Mouse (Mus musculus): ENCODE measurements at regions not wholly inside any gene's neighbourhood (a gene's known extent, or its start where the extent isn't known, plus 50 kb on each side); places are given as distances from the start of the nearest gene placed in this dataset.

DNA sequence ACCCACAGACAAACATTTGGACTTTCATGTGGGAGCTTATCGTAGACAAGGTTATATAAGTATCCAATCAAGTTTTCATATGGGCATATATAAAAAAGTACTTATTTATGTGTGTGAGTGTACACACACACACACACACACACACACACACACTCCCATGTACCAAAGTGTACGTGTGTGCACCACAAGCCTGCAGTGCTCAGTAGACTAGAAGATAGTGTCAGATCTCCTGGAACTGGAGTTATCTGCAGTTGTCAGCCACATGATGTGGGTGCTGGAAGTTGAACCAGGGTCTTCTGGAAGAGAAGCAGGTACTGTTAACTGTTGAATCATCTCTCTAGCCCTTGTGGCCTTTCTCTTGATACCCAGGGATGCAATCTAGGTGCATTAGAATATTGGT, 99.7 kb upstream of the Armc3 start:
- Histone ChIP-seq H3K9ac (ENCODE audit: control insufficient read depth, low read depth, low read length, poor library complexity, severe bottlenecking) (no peak overlapping the region), H3K27ac (ENCODE audit: control insufficient read depth, low read depth, low read length) (no peak overlapping the region), H3K4me1 (ENCODE audit: control insufficient read depth in 1 of 2, insufficient read depth in 2 of 2, low read length in 2 of 2) (no peaks in the 10 kb centered on the region; a peak in 1 of 4 replicates), H3K27me3 (ENCODE audit: control insufficient read depth in 1 of 2, insufficient read depth in 2 of 2, low read length in 2 of 2) (no peaks in the 10 kb centered on the region), H3K9me3 (replicated peaks; ENCODE audit: insufficient read depth, low read length) (no peaks in the 10 kb centered on the region), H3K4me3 (ENCODE audit: control insufficient read depth in 1 of 2, insufficient read depth in 1 of 2, low read depth in 2 of 2, low read length in 2 of 2) (no peak overlapping the region), H3K36me3 (ENCODE audit: control insufficient read depth in 1 of 2, insufficient read depth in 2 of 2, low read length in 2 of 2) (no peaks in the 10 kb centered on the region), H3K79me2 (ENCODE audit: control insufficient read depth, insufficient read depth, low read length, poor library complexity) (no peaks in the 10 kb centered on the region)
- DNase-seq (ENCODE audit: low read depth, low spot score), result no peak
- TF ChIP-seq ZC3H11A (IDR thresholded peaks at IDR 0.05; ENCODE audit: low read depth, low read length) (no peak), MXI1 (IDR thresholded peaks at IDR 0.05; ENCODE audit: low read depth, low read length) (no peak), POLR2AphosphoS5 (IDR thresholded peaks at IDR 0.05; ENCODE audit: borderline replicate concordance, low read depth, low read length) (no peak)

DNA sequence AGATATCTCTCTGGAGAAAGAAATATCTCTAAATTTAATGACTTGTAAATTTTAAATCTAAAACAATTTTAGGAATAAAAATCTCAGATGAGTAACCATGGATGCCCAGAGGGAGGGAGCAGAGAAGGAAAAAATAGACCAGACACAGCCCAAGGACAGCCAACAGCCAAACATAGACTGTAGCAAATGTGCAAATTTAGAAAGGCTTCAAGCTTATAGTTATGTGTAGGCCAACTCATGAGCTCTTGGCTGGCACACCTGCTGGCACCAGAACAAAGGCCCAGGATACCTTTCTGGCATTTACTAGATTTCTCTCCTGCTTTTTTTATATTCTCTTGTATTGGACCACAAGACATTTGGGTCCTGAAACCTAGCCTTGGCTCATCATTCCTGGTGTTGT, 90.3 kb upstream of the Armc3 start:
- Histone ChIP-seq H3K9ac (ENCODE audit: control insufficient read depth, low read depth, low read length, poor library complexity, severe bottlenecking) (no peak overlapping the region), H3K4me3 (ENCODE audit: control insufficient read depth in 1 of 2, insufficient read depth in 1 of 2, low read depth in 2 of 2, low read length in 2 of 2) (no peak overlapping the region), H3K27ac (ENCODE audit: control insufficient read depth, low read depth, low read length) (no peak overlapping the region), H3K27me3 (ENCODE audit: control insufficient read depth in 1 of 2, insufficient read depth in 2 of 2, low read length in 2 of 2) (no peaks in the 10 kb centered on the region), H3K36me3 (ENCODE audit: control insufficient read depth in 1 of 2, insufficient read depth in 2 of 2, low read length in 2 of 2) (no peaks in the 10 kb centered on the region), H3K9me3 (replicated peaks; ENCODE audit: insufficient read depth, low read length) (no peaks in the 10 kb centered on the region), H3K79me2 (ENCODE audit: control insufficient read depth, insufficient read depth, low read length, poor library complexity) (no peaks in the 10 kb centered on the region), H3K4me1 (ENCODE audit: control insufficient read depth in 1 of 2, insufficient read depth in 2 of 2, low read length in 2 of 2) (no peaks in the 10 kb centered on the region)
- no peak for DNase-seq (ENCODE audit: low read depth, low spot score)
- no peak for TF ChIP-seq SIN3A (IDR thresholded peaks at IDR 0.05; ENCODE audit: low read length)
- no peak for TF ChIP-seq CTCF (IDR thresholded peaks at IDR 0.05 in 2 of 3, conservative IDR thresholded peaks at IDR 0.05 in 1 of 3; ENCODE audit: control insufficient read depth in 1 of 3, insufficient read depth in 1 of 3, low read depth in 2 of 3, low read length in 3 of 3, poor library complexity in 1 of 3, severe bottlenecking in 1 of 3)
- no peak for TF ChIP-seq E2F4 (IDR thresholded peaks at IDR 0.05; ENCODE audit: borderline replicate concordance, low read depth, low read length)
- TF ChIP-seq BHLHE40 (IDR thresholded peaks at IDR 0.05; ENCODE audit: borderline replicate concordance, low read depth, low read length), result no peak
- TF ChIP-seq MXI1 (IDR thresholded peaks at IDR 0.05; ENCODE audit: low read depth, low read length), result no peak
- no peak for TF ChIP-seq CHD1 (IDR thresholded peaks at IDR 0.05; ENCODE audit: low read depth, low read length)
- no peak for TF ChIP-seq TCF12 (IDR thresholded peaks at IDR 0.05; ENCODE audit: low read depth, low read length)
- no peak for TF ChIP-seq HCFC1 (IDR thresholded peaks at IDR 0.05; ENCODE audit: low read depth, low read length)
- no peak for TF ChIP-seq ZMIZ1 (IDR thresholded peaks at IDR 0.05; ENCODE audit: low read depth, low read length)
- TF ChIP-seq ZKSCAN1 (IDR thresholded peaks at IDR 0.05; ENCODE audit: low read depth, low read length), result no peak
- no peak for TF ChIP-seq RCOR1 (IDR thresholded peaks at IDR 0.05; ENCODE audit: low read depth, low read length)
- TF ChIP-seq USF2 (IDR thresholded peaks at IDR 0.05; ENCODE audit: borderline replicate concordance in 1 of 2, insufficient read depth in 1 of 2, low read depth in 1 of 2, low read length in 2 of 2), result no peak
- no peak for TF ChIP-seq TAL1 (IDR thresholded peaks at IDR 0.05; ENCODE audit: low read length)
- TF ChIP-seq RAD21 (IDR thresholded peaks at IDR 0.05; ENCODE audit: low read depth, low read length), result no peak
- TF ChIP-seq EP300 (IDR thresholded peaks at IDR 0.05; ENCODE audit: low read depth in 1 of 2, low read length in 2 of 2), result no peak
- TF ChIP-seq MYB (IDR thresholded peaks at IDR 0.05; ENCODE audit: low read depth, low read length), result no peak

All from MEL (cell line).